Mouse (Mus musculus) gastrocnemius, postnatal 10 days (tissue): ENCODE data around the gene Cul3. TPM values are rescaled to one million over a fixed set of nuclear protein-coding genes. Genes with fewer than 3 reads are reported as not detected.

Source experiments
- DNase-seq: peaks from one replicate; pipeline ENCODE4 v3.0.0; 2021; ENCODE audit warnings: mixed read lengths
- total RNA-seq, 2 experiments: library from RNA; stranded (reverse); gene quantifications; 2 replicates each; pipeline ENCODE4 v1.2.3; 2021

Cul3 gene
- total RNA-seq, 2 experiments from 2014 or later, result 151 to 168 TPM

DNA sequence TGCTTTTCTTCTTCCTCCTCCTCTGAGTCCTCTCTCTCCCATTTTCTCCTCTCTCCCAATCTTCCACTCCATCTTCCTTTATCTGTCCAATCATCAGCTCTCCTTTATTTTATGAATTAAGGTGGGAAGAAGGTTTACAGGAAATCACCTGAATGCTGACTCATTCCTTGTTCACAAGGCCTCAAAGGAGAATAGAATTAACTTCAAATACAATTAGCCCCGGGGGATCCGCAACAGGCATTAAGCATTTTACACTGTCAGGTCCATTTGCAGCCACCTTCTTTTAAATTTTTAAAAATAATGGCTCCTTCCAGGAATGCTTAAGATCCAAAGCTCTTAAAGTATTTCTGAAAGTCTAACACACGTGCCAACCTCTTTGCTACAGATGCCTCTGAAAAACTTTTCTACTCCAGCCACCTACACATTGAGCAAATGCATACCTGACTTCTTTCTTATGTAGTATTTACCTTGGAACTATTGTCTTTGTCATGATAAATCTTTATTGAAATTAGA, 24.7 kb downstream of the Cul3 start:
- DNase-seq, result no peak

DNA sequence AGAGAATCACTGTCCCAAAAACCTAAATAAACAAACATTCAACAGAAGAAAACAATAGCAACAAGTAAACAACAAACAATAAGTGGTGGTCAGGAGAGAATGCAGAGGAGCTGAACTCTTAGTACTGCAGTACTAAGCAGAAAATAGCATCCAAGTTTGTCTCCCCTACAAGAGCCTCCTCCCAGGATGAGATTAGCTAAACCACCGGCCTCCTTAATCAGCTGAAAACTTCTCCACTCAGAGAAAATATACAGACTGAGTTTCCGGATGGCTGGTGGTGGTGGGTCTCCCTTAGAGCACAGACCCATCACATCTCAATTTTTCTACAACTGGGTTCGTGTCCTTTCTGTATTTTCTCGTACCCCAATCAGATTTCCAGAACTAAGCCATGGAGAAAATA, 47.0 kb downstream of the Cul3 start:
- DNase-seq, result no peak

DNA sequence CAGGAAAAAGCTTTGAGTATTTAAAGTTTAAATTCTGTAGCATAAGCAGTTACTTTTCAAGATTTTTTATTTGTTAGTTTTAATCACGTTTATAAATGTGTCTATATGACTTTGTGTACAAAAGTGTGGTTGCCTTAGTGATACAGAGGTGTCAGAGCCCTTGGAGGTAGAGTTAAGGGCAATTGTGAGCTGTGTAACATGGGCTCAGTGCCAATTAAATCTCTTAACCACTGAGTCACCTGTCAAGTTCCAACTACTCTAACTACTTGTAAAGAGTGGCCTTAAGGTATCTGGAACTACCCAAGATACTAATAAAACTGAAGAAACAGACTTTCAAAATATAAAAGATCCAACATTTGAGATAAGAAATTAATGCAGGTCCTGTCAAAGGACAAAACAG, 61.5 kb downstream of the Cul3 start:
- no peak for DNase-seq

DNA sequence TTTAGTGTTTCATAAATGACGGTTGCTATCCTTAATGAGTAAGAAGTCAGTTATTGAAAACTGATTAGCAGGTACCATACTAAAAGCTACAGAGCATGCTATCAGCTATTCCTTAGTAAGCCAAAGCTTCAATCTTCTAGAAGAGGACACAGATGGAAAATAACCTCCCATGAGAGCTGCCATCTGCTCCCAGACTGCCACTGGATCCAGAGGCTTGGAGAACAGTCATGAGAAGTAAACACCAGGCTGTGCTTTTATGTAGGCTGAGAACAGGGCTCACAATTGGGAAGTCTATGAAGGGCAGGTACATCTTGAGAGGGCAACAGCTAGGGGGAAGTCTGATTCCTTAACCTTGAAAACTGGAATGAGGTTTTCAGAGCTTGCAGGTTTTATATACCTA, 79.8 kb downstream of the Cul3 start:
- no peak for DNase-seq

DNA sequence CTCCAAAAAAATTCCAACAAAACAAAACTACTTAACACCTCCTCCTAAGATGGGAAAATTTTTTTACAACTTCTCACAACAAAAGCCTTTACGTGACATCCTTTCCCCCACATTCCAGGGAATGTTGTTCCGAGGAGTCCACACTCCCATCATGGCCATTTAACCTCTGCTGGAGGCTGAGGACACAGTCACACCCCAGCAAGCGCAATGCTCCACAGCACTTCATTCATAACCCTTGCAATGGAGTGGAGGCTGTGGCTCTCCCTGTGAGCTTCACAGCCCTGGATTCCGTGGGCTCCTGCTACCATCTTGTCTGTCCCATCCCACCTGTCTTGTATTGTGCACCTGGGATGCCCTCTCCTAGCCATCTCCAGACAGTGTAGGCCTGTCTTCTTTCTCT, 81.6 kb downstream of the Cul3 start:
- no peak for DNase-seq

DNA sequence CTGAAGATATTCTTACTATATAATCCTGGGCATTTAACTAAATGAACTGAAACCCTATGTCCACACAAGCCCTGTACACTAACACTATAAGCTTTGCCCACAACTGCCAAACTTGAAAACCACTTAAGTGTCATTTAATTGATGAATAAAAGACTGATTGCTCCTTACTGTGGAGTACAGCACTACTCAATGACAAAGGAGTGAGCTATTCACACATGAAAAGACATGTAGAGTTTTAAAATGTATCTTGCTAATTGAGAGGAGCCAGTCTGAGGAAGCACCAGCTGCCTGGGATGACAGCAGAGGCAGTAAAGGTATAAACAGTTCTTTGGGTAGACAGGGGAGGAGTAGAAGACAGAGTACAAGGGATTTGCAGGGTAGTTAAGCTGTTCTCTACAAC, 87.0 kb downstream of the Cul3 start:
- no peak for DNase-seq

DNA sequence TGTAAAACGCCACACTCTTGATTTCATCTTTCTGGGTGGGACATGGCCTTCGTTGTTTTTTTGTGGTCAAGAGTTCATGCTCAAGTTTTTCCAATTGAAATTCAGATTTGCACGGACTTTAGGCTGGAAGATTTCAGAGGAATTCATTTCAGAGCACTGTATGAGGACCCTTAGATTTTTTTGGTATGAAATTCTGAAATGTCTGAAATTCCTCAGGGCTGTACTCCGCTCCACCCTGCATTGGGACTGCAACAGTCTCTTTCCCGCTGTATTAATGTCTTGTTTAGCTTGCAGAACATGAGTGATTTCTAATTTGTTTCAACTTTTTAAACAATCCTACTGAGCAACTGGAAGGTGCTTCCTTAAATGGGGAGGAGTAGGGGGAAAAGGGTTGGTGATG, 90.0 kb downstream of the Cul3 start:
- DNase-seq, result no peak

DNA sequence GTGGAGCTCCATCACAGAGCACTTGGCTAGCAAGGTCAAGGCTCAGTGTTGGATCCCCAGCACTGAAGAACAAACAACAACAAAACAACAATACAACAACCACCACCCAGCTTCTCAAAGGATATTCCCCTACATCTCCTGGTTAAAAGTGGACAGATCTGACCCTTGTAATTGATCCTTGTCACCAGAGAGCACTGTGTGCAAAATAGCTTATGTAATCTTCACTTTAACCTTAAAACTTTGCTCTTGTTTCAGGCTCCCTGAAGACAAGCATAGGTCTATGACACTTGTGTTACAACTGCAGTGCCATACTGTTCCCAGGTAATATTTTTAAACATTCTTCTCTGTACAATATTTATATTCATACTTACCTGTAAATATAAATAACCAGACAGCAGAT, 93.1 kb downstream of the Cul3 start:
- DNase-seq, result no peak

DNA sequence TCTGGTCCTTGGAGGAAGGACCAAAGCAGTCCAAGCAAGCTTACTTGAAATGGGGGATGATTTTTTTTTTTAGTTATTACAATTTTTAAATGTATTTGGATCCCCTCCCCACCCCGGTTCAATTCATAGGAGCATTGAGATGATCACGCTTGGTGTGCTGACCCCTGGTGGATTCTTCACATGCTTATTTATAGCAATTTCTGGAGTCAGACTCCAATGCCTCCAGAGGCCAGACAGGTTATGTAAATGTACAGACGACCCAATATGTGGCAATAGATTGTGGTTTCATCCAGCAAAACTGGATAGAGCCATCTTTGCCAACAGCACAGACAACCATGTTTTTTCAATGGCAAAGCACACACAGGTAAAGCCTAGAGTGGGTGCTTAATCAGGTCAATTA, 96.2 kb downstream of the Cul3 start:
- DNase-seq, result no peak

DNA sequence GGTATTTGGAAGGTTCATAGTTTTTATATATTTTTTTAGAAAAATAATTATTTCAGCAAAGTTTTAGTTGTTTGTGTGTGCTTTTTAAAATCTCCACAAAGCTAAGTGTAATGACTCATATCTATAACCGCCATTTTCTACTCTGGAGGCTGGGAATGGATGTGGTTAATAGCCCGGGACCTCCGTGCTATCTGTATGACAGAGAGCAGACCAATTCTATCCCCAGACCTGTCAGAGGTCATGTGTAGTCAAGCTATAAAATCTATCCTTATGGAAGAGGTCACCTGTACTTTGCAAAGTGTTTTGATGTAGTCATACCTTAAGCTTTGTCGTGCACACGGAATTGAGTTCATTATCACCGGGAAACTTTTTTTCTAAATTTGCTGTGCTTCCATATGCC, 98.7 kb downstream of the Cul3 start:
- no peak for DNase-seq

DNA sequence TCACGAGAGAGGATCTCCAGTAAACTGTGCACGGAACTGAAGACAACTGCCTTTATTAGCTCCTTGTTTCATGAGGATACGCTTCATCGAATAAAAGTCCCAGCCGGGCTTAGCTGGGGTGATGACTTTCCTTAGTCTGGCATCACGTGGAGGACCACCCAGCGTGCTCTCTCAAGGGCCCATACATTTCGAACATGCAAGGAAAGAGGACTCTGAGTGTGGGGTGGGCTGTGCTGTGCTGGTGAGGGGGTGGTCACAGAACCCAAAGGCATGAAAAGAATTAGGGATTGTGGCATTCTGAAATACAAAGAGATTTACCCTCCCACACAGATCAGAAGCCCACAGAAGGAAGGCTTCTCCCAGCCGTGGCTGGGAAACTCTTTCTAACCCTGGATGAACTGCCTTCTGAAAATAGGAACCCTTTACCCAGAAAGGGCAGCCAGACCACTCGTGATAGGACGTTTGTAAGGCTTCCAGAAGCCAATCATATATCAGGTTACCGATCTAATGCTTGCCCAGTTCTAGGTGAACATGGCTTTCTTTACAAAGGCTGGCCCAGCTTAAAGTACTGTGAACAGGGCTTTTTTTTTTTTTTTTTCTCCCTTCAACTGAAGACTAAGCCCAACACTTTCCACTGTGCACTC, 100.1 kb downstream of the Cul3 start:
- no peak for DNase-seq

DNA sequence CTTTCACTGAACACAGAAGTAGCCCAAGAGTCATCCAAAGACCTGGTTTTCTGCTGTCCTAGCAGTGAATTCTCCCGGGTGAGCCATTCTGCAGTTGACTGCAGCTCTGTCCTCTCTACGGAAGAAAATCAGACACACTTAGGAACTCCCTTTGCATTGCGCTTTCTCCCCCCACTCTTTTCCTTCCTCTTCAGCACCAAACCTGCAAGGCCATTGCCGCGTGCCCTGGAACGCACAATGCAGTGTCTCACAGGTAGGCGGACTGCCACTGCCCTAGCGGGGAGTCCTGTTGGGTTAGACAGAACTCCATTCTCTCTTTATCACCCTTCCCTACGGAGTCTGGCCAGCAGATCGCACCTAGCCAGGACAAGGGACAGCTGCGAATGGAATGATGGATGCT, 100.8 kb downstream of the Cul3 start:
- no peak for DNase-seq

DNA sequence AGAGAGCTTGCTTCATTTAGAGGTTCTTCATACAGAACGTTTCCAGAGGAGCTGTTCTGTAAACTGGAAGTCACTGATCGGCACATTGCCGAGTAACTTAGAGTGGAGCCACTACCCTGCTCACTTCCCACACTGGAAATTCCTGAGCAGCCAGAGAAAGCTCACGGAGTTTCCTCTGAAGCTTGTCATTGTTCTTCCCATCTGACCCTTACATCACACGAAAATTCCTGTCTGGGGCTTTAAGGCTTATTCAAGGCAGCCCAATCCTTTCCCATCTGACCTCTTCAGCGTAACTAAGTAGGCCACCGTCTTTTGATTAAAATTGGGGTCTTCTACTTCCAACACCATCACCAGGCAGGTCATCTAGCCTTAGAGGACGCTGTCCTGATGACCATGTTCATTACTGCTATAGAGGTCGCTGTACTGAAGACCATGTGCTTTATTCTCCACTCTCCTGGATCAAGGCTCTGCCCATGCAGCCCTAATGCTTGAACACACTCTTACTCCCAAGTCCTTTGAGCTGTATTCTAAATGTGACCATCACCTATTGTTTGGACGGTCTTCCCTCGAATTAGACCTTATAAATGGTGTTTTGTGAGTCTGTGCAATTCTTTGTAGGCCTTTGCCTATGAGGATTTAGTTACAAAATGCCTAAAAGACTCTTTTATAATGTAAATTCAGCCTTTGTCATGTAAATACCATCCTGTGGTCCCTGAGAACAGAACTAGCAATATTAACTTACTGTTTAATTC, 103.2 kb downstream of the Cul3 start:
- DNase-seq, result no peak

DNA sequence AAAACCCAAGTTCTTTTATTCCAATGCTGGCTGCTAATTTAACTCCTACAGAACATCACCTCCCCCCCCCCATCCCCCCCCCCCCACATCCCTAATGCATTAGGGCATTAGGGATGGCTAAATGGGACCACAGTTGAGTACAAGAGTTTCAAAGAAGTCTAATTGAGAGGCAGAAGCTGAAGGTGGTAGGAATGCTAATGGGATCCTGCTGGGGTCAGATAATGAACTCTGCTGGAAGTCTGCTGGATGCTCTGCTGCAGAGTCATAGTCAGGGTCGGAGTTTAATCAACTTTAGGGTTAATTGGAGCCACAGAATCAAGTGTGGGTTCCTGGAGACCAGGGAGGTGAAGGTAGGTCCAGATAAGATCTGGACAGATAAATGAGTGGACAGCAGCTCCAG, 104.2 kb downstream of the Cul3 start:
- no peak for DNase-seq

DNA sequence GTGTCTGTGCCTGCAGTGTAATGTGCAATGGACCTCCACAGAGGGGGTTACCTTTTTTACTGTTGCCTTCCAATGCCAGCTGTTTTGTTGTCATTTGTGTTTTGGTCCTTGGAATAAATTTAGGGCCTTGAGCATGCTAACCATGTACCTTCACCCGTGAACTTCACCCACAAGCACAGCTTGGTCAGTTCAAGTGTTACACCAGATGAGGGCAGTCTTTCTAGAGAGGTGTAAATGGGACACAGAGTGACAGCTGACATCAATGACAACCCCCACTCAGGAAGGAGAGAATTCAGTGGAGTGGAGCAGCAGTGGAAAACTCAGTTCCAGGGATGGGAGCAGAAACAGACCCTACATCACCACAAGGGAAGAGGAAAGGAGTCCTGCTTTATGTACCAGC, 109.7 kb downstream of the Cul3 start:
- DNase-seq, result no peak

DNA sequence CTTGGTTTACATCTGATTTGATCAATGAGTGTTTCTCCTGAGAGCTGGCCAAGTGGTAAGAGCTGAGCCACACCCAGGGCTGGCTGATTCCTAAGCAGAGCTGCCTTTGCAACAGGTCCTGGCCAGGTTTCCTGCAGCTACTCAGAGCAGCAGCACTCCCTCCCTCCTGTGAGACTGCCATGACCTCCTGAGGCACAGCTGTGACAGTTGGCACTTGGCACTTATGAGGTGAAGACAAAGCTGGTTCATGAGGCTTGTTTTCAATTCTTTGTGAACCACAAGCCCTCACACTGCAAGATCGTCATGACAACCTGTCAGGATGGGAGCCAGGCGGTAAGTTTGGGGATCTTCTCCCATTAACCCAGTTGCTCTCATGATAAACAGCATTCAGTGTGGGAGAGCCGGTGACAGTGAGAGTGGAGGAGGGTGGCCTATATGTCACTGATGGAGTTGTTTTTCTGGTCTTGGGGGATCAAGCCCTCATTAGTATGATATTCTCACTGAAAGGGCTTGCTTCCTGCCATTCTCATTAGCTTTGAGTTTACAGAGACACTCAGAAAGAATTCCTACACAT, 115.4 kb downstream of the Cul3 start:
- DNase-seq, result peak; percentile 25

DNA sequence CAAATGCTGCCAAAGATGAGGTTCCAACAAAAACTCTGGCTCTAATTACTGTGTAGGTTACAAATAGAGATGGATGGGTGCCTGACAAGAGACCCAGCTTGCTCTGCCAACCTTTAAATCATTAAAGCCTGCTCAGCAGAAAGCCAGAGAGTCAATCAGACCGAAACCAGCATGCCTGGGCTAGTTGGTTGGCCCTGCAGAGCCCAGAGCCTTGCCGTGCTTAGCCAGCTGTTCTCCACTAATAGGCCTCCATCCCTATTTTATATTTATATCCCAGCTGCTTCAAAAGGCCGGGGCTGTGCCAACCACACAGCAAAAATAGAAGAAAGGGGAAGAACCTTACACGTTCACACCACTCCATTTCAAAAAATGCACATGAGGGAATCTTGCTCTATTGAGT, 119.1 kb downstream of the Cul3 start:
- DNase-seq, result no peak

DNA sequence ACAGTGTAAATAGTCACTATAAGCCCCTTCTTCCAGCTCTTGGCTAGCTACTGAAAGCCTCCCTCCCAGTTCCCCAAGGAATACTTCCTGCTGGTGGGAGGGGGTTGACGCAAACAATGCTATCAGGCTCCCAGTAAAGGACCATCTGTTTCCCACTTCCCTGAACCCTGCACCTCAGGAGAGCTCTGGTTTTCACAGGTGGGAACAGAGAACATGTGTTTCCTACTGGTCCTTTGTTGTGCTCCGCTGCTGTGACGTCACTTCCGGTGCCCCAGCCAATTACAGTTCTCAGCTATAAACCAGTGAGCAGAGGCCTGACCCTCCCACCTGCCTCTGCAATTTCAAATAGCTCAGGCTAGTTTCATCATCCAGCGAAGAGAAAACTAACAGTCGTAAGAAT, 122.0 kb downstream of the Cul3 start, which contains the start of gene Fam124b:
Fam124b (minus strand) TSS at position 206 of the 400 bp plus-strand sequence.
- DNase-seq, result peak; percentile 32

Other genes starting within 250 kb of the Cul3 start
- gene Fam124b, start 122.0 kb downstream of the Cul3 start, total RNA-seq, result 1 to 10 TPM; 2.4 to 2.6 TPM
- gene Gm45261, start 121.0 kb upstream of the Cul3 start, total RNA-seq, result not detected